Mouse (Mus musculus) G1E (cell line): ENCODE results near the gene Rnf25. TPM values are rescaled to one million over a fixed set of nuclear protein-coding genes. Genes with fewer than 3 reads are reported as not detected.

Source experiments
- ATAC-seq: 2 replicates; pipeline ENCODE4 v1.8.0; 2016; ENCODE audit warnings: mild to moderate bottlenecking; ENCODE audit not compliant: insufficient number of reproducible peaks, poor library complexity, low FRiP score, severe bottlenecking; ENCODE audit errors: extremely low read depth
- DNase-seq: peaks from one replicate; pipeline ENCODE4 v3.0.0; 2012; ENCODE audit warnings: low spot score
- H3K27me3 ChIP-seq: 2 replicates; pipeline ENCODE4 v1.6.1; 2012; ENCODE audit warnings: mild to moderate bottlenecking, low read length, inconsistent platforms; ENCODE audit not compliant: insufficient read depth
- H3K36me3 ChIP-seq: replicated peaks from 2 replicates; pipeline ENCODE3; 2012; ENCODE audit warnings: mild to moderate bottlenecking, inconsistent platforms
- H3K4me1 ChIP-seq: 2 replicates; pipeline ENCODE4 v1.6.1; 2012; ENCODE audit warnings: low read depth, low read length, inconsistent platforms, mixed read lengths; ENCODE audit not compliant: insufficient read depth
- H3K4me3 ChIP-seq: 2 replicates; pipeline ENCODE4 v1.5.1; 2012; ENCODE audit warnings: low read depth, mild to moderate bottlenecking, inconsistent platforms, low read length, moderate library complexity, mixed read lengths
- H3K9me3 ChIP-seq: replicated peaks from 2 replicates; pipeline ENCODE4 v1.6.1; 2012; ENCODE audit warnings: inconsistent platforms
- CTCF ChIP-seq: IDR thresholded peaks from 2 replicates; pipeline ENCODE4 v1.5.1; 2012; ENCODE audit warnings: low read depth, low read length, inconsistent platforms, mixed read lengths
- GATA1 ChIP-seq: IDR thresholded peaks from 2 replicates; pipeline ENCODE4 v1.6.1; 2012; ENCODE audit warnings: borderline replicate concordance, low read length, inconsistent platforms, mixed read lengths
- GATA2 ChIP-seq: IDR thresholded peaks from 2 replicates; pipeline ENCODE4 v1.6.1; 2012; ENCODE audit warnings: low read depth, low read length, inconsistent platforms, borderline replicate concordance
- POLR2AphosphoS5 ChIP-seq: IDR thresholded peaks from 2 replicates; pipeline ENCODE4 v1.6.1; 2012; ENCODE audit warnings: low read depth, low read length, inconsistent platforms; ENCODE audit not compliant: insufficient replicate concordance
- TAL1 ChIP-seq: conservative IDR thresholded peaks from 2 replicates; pipeline ENCODE4 v1.6.1; 2012; ENCODE audit warnings: low read depth, low read length, inconsistent platforms, mixed read lengths
- polyA plus RNA-seq: library from polyadenylated mRNA; stranded (reverse); fragments of >175 nt; gene quantifications from 2 replicates; pipeline ENCODE4 v1.2.3, GENCODE M21; 2012
- total RNA-seq, 2 experiments: library from RNA; stranded (forward) in 1 of 2; stranded (reverse) in 1 of 2; fragments of 200-1000 nt in 1 of 2; fragments of >200 nt in 1 of 2; fragmentation: Nextera tagmentation in 1 of 2; gene quantifications; 2 replicates each; pipeline ENCODE4 v1.2.3; 2014 to 2017

Gene Rnf25
- total RNA-seq (2014; fragmentation: Nextera tagmentation) (35.2 and 57.4 TPM in 2 replicates), total RNA-seq (2017) (48.5 and 80.6 TPM in 2 replicates), polyA plus RNA-seq (23.1 and 24.1 TPM in 2 replicates)

DNA sequence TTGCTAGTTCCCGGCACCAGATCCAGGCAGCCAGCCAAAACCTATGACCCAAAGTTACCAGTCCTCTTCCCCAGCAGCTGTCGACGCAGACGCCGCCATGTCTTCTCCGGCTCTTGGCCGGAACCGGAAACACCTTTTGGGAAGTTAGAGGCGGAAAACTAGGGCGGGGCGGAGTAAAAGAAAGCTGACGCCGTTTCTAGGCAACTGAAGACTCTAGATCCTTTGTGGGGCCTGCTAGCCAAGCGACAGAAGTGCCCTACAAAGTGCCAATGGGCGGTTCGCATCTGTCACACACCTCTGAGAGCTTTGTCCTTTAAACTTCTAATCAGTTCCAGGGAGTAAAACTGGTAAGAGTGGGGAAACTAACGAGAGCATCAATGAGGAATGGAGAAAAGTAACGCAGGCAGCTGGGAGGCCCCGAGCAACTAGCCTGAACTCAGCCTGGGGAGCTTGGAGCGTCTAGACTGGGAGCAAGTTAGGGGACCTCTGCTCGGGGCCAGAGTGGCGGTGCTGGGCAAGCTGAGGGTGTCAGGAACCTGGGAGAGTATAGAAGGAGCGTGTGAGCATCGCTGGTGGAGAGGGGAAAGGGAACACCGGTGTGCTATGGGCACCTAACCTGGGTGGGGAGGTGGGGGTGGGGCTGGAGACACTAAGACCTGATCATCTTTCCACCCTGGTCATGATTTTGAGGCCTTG, at the start of gene Rnf25, which contains the start of gene Stk36:
Gene Rnf25, minus strand, starts transcription at position 131 of the 696 bp plus-strand sequence.
Gene Stk36, plus strand, starts transcription at position 179 of the 696 bp plus-strand sequence.
- TF ChIP-seq GATA2 = no peak
- Histone ChIP-seq H3K9me3 (no peaks in the 10 kb centered on the region), H3K36me3 (peaks cover 31% of the 10 kb centered on the region), H3K27me3 (no peaks in the 10 kb centered on the region), H3K4me3 (peak within 1 kb of the TSS; percentile 85), H3K4me1 (peaks cover 31% of the 10 kb centered on the region)
- ATAC-seq = peak; percentile 93
- DNase-seq = peak; percentile 94

DNA sequence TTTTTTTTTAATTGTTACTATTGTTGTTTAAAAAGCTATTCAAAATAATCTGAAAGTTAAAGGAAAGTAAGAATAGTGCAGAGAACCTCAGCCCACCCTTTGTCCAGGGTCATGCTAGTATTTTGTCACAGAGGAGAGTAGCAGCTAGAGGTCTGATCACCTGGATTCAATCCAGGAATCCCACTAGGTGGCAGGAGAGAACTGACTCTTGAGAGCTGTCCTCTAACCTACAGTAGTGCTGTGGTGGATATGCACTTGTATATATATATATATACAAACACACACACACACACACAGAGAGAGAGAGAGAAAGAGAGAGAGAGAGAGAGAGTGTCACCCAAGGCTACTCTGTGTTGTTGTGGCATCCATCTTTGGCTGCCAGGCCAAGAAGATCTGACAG, 42.7 kb upstream of the Rnf25 start:
- TF ChIP-seq GATA2 (no peak), TAL1 (no peak), POLR2AphosphoS5 (no peak), CTCF (no peak), GATA1 (no peak)
- ATAC-seq (no peak), DNase-seq (no peak)
- peaks cover 9% of the 10 kb centered on the region for H3K27me3 ChIP-seq
- no peak overlapping the region for H3K4me3 ChIP-seq
- H3K36me3 ChIP-seq = no peaks in the 10 kb centered on the region
- H3K4me1 ChIP-seq = no peaks in the 10 kb centered on the region
- no peaks in the 10 kb centered on the region for H3K9me3 ChIP-seq

DNA sequence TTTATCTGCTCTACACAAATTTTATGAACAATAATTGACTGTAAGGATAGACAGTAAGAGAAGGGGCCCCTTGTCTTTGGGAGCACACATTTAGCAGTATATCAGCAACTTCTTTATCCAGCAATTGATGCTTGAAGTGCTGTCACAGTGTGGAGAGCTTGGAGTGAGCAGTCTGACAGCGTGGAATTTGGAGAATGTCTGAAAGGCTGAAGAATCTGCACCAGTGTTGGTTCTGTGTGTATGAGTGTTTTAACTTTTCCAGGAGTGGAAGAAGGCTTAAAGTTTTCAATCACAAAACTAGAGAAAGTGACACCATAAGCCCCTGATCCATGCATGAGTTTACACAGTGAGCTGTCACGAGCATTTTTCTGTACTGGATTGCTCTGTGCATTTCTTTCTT, 42.3 kb upstream of the Rnf25 start:
- TF ChIP-seq GATA1 = no peak
- TF ChIP-seq POLR2AphosphoS5 = no peak
- TF ChIP-seq TAL1 = no peak
- no peak for TF ChIP-seq CTCF
- TF ChIP-seq GATA2 = no peak
- H3K36me3 ChIP-seq = no peaks in the 10 kb centered on the region
- H3K4me1 ChIP-seq = no peaks in the 10 kb centered on the region
- H3K9me3 ChIP-seq = no peaks in the 10 kb centered on the region
- ATAC-seq (no peak), DNase-seq (no peak)
- peaks cover 10% of the 10 kb centered on the region for H3K27me3 ChIP-seq
- H3K4me3 ChIP-seq = no peak overlapping the region

DNA sequence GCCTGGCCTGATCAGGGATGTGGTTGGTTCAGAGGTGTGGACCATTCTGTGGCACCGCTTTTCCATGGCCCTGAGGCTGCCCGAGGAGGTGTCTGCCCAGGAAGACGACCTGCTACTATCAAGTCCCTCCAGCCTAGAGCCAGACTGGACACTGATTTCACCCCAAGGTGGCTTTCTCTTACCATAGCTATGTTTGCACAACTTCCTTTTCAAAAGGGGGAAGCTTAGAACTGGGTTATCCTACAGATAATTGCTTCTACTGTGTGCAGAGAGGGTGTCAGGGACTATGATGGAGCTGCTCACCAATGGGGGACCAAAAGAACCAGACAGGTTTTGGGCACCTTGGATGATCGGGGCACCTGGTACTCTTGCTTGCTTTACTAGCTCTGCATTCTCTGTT, 31.5 kb upstream of the Rnf25 start:
- H3K36me3 ChIP-seq = no peaks in the 10 kb centered on the region
- no peak for ATAC-seq
- TF ChIP-seq GATA2 (no peak), GATA1 (no peak), TAL1 (no peak), POLR2AphosphoS5 (no peak), CTCF (no peak)
- H3K9me3 ChIP-seq = no peaks in the 10 kb centered on the region
- DNase-seq = no peak
- peaks cover 35% of the 10 kb centered on the region for H3K27me3 ChIP-seq
- no peak overlapping the region for H3K4me3 ChIP-seq
- H3K4me1 ChIP-seq = no peaks in the 10 kb centered on the region

DNA sequence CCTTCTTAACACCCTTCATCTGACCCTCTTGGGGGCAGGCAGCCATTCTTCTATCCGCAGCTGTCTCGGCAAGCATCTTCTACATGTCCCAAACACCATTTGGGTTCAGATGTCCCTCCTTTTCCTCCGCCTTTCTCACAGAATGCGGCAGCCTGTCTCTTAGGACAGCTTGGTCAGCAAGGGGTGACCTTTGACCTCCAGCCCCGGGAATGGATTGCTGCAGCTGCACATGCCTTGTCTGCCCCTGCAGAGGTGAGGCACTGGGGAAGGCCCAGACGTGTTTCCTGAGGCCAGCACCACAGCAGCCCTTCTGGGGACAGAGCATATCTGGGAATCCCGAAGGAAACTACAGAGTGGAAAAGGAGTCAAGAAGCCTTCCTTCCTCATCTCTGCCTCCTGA, 26.8 kb upstream of the Rnf25 start:
- no peaks in the 10 kb centered on the region for H3K36me3 ChIP-seq
- no peaks in the 10 kb centered on the region for H3K4me1 ChIP-seq
- DNase-seq = no peak
- no peak for TF ChIP-seq CTCF
- no peak for TF ChIP-seq GATA2
- TF ChIP-seq GATA1 = no peak
- TF ChIP-seq TAL1 = no peak
- no peak for TF ChIP-seq POLR2AphosphoS5
- no peak overlapping the region for H3K4me3 ChIP-seq
- peaks cover 34% of the 10 kb centered on the region for H3K27me3 ChIP-seq
- ATAC-seq = no peak
- H3K9me3 ChIP-seq = no peaks in the 10 kb centered on the region

DNA sequence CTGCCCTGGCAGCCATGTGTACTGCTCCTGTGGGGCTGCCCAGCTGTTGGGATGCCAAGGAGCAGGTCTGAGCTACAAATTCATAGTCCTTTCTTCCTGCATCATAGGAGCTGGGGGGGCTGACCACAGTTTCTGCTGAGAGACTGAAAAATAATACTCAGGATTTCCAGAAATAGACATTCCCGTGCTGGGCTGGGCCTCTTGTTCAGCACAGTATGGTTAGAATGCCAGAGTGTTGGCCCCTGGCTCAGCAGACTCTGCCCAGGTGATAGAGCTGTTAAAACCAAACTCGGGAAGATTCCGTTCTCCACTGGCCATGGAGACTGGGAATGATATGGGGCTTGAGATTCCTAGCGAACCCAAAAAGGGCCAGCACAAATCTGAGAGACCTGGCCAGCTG, 24.9 kb upstream of the Rnf25 start:
- Histone ChIP-seq H3K9me3 (no peaks in the 10 kb centered on the region), H3K4me1 (no peaks in the 10 kb centered on the region), H3K4me3 (no peak overlapping the region), H3K27me3 (peaks cover 28% of the 10 kb centered on the region), H3K36me3 (no peaks in the 10 kb centered on the region)
- ATAC-seq = no peak
- DNase-seq = no peak
- TF ChIP-seq GATA2 = no peak
- no peak for TF ChIP-seq TAL1
- no peak for TF ChIP-seq GATA1
- no peak for TF ChIP-seq CTCF
- TF ChIP-seq POLR2AphosphoS5 = no peak

DNA sequence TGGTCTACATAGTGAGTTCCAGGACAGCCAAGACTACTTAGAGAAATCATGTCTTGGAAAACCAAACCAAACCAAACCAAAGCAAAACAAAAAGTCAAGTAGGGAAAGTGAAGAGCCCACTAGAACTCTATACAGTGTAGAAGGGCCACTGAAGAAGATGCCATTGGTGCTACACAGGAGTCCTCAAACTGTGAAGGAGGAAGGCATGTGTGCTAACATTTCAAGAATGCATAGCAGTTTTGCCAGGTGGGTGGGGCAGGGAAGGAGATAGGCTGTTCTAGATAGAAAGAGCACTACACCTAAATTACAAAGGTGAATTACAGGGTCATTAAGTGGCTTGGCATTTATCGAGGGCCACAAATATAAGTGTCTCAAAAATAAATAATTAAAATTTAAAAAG, 23.0 kb upstream of the Rnf25 start:
- H3K9me3 ChIP-seq = no peaks in the 10 kb centered on the region
- TF ChIP-seq TAL1 = no peak
- no peak for TF ChIP-seq CTCF
- no peak for TF ChIP-seq GATA1
- no peak for TF ChIP-seq GATA2
- TF ChIP-seq POLR2AphosphoS5 = no peak
- H3K27me3 ChIP-seq = peaks cover 28% of the 10 kb centered on the region
- no peaks in the 10 kb centered on the region for H3K4me1 ChIP-seq
- no peaks in the 10 kb centered on the region for H3K36me3 ChIP-seq
- ATAC-seq (no peak), DNase-seq (no peak)
- no peak overlapping the region for H3K4me3 ChIP-seq
